Mouse (Mus musculus) liver, embryonic 12.5 days (tissue): ENCODE data around the gene Arid4b. TPM values are rescaled to one million over a fixed set of nuclear protein-coding genes. Genes with fewer than 3 reads are reported as not detected.

Experiments used
- ATAC-seq: fragments of 200-750 bp; cut with Nextera tagmentation; 2 replicates; pipeline ENCODE4 v1.8.0; 2017; ENCODE audit warnings: moderate number of reproducible peaks, mild to moderate bottlenecking, moderate library complexity
- H3K27ac ChIP-seq: fragments of 300-500 bp; sonication (generic); 2 replicates; pipeline ENCODE4 v1.5.1; 2016; ENCODE audit warnings: mild to moderate bottlenecking
- H3K27me3 ChIP-seq: fragments of 300-500 bp; sonication (generic); replicated peaks from 2 replicates; pipeline ENCODE4 v1.6.1; 2016; ENCODE audit warnings: mild to moderate bottlenecking, moderate library complexity
- H3K36me3 ChIP-seq: fragments of 300-500 bp; sonication (generic); 2 replicates; pipeline ENCODE4 v1.6.1; 2016; ENCODE audit warnings: mild to moderate bottlenecking, moderate library complexity
- H3K4me1 ChIP-seq: fragments of 300-500 bp; sonication (generic); 2 replicates; pipeline ENCODE4 v1.6.1; 2016
- H3K4me2 ChIP-seq: fragments of 300-500 bp; sonication (generic); 2 replicates; pipeline ENCODE4 v1.6.1; 2016; ENCODE audit warnings: mild to moderate bottlenecking, moderate library complexity
- H3K4me3 ChIP-seq: fragments of 300-500 bp; sonication (generic); 2 replicates; pipeline ENCODE4 v1.5.1; 2016; ENCODE audit warnings: mild to moderate bottlenecking, moderate library complexity
- H3K9ac ChIP-seq: fragments of 300-500 bp; sonication (generic); 2 replicates; pipeline ENCODE4 v1.6.1; 2016; ENCODE audit warnings: mild to moderate bottlenecking, moderate library complexity
- H3K9me3 ChIP-seq: fragments of 300-500 bp; sonication (generic); replicated peaks from 2 replicates; pipeline ENCODE4 v1.6.1; 2016; ENCODE audit warnings: mild to moderate bottlenecking, moderate library complexity
- WGBS: fragments of 180-500 bp; shearing (Covaris S2); methylation state at CpG from one replicate; pipeline ENCODE4 v1.1.7; 2016; ENCODE audit not compliant: insufficient replicate concordance; 5-methylcytosine and 5-hydroxymethylcytosine counted together
- polyA plus RNA-seq: library from polyadenylated mRNA; unstranded; fragments of >200 nt; fragmentation: Nextera tagmentation; extraction: Ambion mirVana; gene quantifications from 2 replicates; pipeline ENCODE4 v1.2.1, GENCODE M21; 2016

Gene Arid4b
- polyA plus RNA-seq, 1 experiment from 2014 or later = 25.1 TPM

GRCm38 (mm10) chr13:14035875-14036630 lies 27.0 kb upstream of the Arid4b start:
- no peak for ATAC-seq
- H3K9ac ChIP-seq = no peak overlapping the region
- H3K36me3 ChIP-seq = peaks cover 9% of the 10 kb centered on the region
- WGBS = 85% methylated on average over 11 of the region's 11 CpGs
- H3K4me2 ChIP-seq = no peak overlapping the region
- H3K9me3 ChIP-seq = no peaks in the 10 kb centered on the region
- peak overlapping the region; percentile 58 for H3K27ac ChIP-seq
- H3K4me3 ChIP-seq = no peak overlapping the region
- no peaks in the 10 kb centered on the region for H3K27me3 ChIP-seq
- H3K4me1 ChIP-seq = peaks cover 78% of the 10 kb centered on the region

- peak; percentile 32 for ATAC-seq
- under 1% methylated on average over 8 of the region's 8 CpGs for WGBS
These were observed 24.1 kb upstream of the Arid4b start for GRCm38 (mm10) chr13:14038911-14039291.

GRCm38 (mm10) chr13:14039292-14039965 lies 23.6 kb upstream of the Arid4b start, which contains the start of gene Tbce:
Gene Tbce (minus strand): TSS chr13:14039638.
- peak within 1 kb of the TSS; percentile 93 for H3K4me2 ChIP-seq
- peak within 1 kb of the TSS; percentile 96 for H3K27ac ChIP-seq
- H3K27me3 ChIP-seq = no peaks in the 10 kb centered on the region
- H3K9ac ChIP-seq = peak within 1 kb of the TSS; percentile 88
- peak within 1 kb of the TSS; percentile 82 for H3K4me3 ChIP-seq
- no peaks in the 10 kb centered on the region for H3K9me3 ChIP-seq
- ATAC-seq = peak; percentile 94
- H3K4me1 ChIP-seq = peaks cover 48% of the 10 kb centered on the region
- peaks cover 9% of the 10 kb centered on the region for H3K36me3 ChIP-seq
- WGBS = under 1% methylated on average over 35 of the region's 35 CpGs

More at GRCm38 (mm10) chr13:14038911-14039291, 24.1 kb upstream of the Arid4b start:
- Histone ChIP-seq H3K27ac (peak overlapping the region; percentile 96), H3K9me3 (no peaks in the 10 kb centered on the region), H3K4me3 (peak overlapping the region; percentile 82), H3K4me1 (peaks cover 53% of the 10 kb centered on the region), H3K4me2 (peak overlapping the region; percentile 93), H3K36me3 (peaks cover 9% of the 10 kb centered on the region), H3K27me3 (no peaks in the 10 kb centered on the region), H3K9ac (peak overlapping the region; percentile 88)

- peak overlapping the region; percentile 96 for H3K27ac ChIP-seq
- no peaks in the 10 kb centered on the region for H3K9me3 ChIP-seq
- peaks cover 42% of the 10 kb centered on the region for H3K4me1 ChIP-seq
- no peak for ATAC-seq
- H3K27me3 ChIP-seq = no peaks in the 10 kb centered on the region
- peak overlapping the region; percentile 93 for H3K4me2 ChIP-seq
- peak overlapping the region; percentile 82 for H3K4me3 ChIP-seq
- H3K9ac ChIP-seq = peak overlapping the region; percentile 88
- peaks cover 9% of the 10 kb centered on the region for H3K36me3 ChIP-seq
- 46% methylated on average over 5 of the region's 5 CpGs for WGBS
These were observed 22.8 kb upstream of the Arid4b start for GRCm38 (mm10) chr13:14040186-14040585.

- Histone ChIP-seq H3K9ac (no peak overlapping the region), H3K4me1 (peaks cover 14% of the 10 kb centered on the region), H3K4me3 (no peak overlapping the region), H3K4me2 (no peak overlapping the region), H3K9me3 (no peaks in the 10 kb centered on the region), H3K27me3 (no peaks in the 10 kb centered on the region), H3K27ac (no peak overlapping the region), H3K36me3 (peaks cover 14% of the 10 kb centered on the region)
- ATAC-seq = no peak
These were observed 19.2 kb upstream of the Arid4b start for GRCm38 (mm10) chr13:14043851-14044250.

GRCm38 (mm10) chr13:14044521-14044920 lies 18.5 kb upstream of the Arid4b start:
- Histone ChIP-seq H3K9ac (no peak overlapping the region), H3K4me3 (no peak overlapping the region), H3K27me3 (no peaks in the 10 kb centered on the region), H3K27ac (no peak overlapping the region), H3K36me3 (peaks cover 21% of the 10 kb centered on the region), H3K4me1 (peaks cover 13% of the 10 kb centered on the region), H3K9me3 (no peaks in the 10 kb centered on the region), H3K4me2 (no peak overlapping the region)
- 41% methylated on average over 2 of the region's 2 CpGs for WGBS
- no peak for ATAC-seq

GRCm38 (mm10) chr13:14049878-14050277 lies 13.2 kb upstream of the Arid4b start:
- no peak overlapping the region for H3K9ac ChIP-seq
- no peak overlapping the region for H3K4me3 ChIP-seq
- no peak overlapping the region for H3K4me2 ChIP-seq
- no peaks in the 10 kb centered on the region for H3K27me3 ChIP-seq
- H3K4me1 ChIP-seq = no peaks in the 10 kb centered on the region
- no peak for ATAC-seq
- WGBS = 36% methylated on average over 1 of the region's 1 CpGs
- H3K36me3 ChIP-seq = peaks cover 68% of the 10 kb centered on the region
- no peak overlapping the region for H3K27ac ChIP-seq
- H3K9me3 ChIP-seq = no peaks in the 10 kb centered on the region

GRCm38 (mm10) chr13:14056801-14057200 lies 6.2 kb upstream of the Arid4b start:
- H3K4me2 ChIP-seq = no peak overlapping the region
- 79% methylated on average over 3 of the region's 3 CpGs for WGBS
- H3K27me3 ChIP-seq = no peaks in the 10 kb centered on the region
- H3K4me3 ChIP-seq = no peak overlapping the region
- no peak for ATAC-seq
- H3K9me3 ChIP-seq = no peaks in the 10 kb centered on the region
- peaks cover 54% of the 10 kb centered on the region for H3K36me3 ChIP-seq
- H3K9ac ChIP-seq = no peak overlapping the region
- no peak overlapping the region for H3K27ac ChIP-seq
- H3K4me1 ChIP-seq = peaks cover 12% of the 10 kb centered on the region

- no peak overlapping the region for H3K4me2 ChIP-seq
- no peak overlapping the region for H3K27ac ChIP-seq
These were observed 3.5 kb upstream of the Arid4b start for GRCm38 (mm10) chr13:14059582-14059981.

GRCm38 (mm10) chr13:14062209-14063012 lies 621 bp upstream of the Arid4b start:
- Histone ChIP-seq H3K9me3 (no peaks in the 10 kb centered on the region), H3K4me2 (peak overlapping the region; percentile 84), H3K27ac (peak overlapping the region; percentile 82), H3K9ac (peak overlapping the region; percentile 85), H3K36me3 (peaks cover 11% of the 10 kb centered on the region), H3K4me1 (peaks cover 34% of the 10 kb centered on the region), H3K27me3 (no peaks in the 10 kb centered on the region), H3K4me3 (peak overlapping the region; percentile 100)
- under 1% methylated on average over 11 of the region's 11 CpGs for WGBS
- no peak for ATAC-seq

More at GRCm38 (mm10) chr13:14059582-14059981, 3.5 kb upstream of the Arid4b start:
- Histone ChIP-seq H3K4me3 (no peak overlapping the region), H3K9me3 (no peaks in the 10 kb centered on the region), H3K4me1 (peaks cover 19% of the 10 kb centered on the region), H3K27me3 (no peaks in the 10 kb centered on the region), H3K9ac (no peak overlapping the region), H3K36me3 (peaks cover 28% of the 10 kb centered on the region)
- ATAC-seq = no peak

GRCm38 (mm10) chr13:14063942-14064271 lies 875 bp downstream of the Arid4b start:
- Histone ChIP-seq H3K9me3 (no peaks in the 10 kb centered on the region), H3K4me2 (peak overlapping the region; percentile 83), H3K9ac (peak overlapping the region; percentile 99), H3K27me3 (no peaks in the 10 kb centered on the region), H3K36me3 (peaks cover 24% of the 10 kb centered on the region; the same call in 1 of the 2 replicates), H3K4me3 (peak overlapping the region; percentile 100), H3K27ac (peak overlapping the region; percentile 97), H3K4me1 (peaks cover 34% of the 10 kb centered on the region)
- peak; percentile 33 for ATAC-seq
- WGBS = 0% methylated on average over 22 of the region's 31 CpGs
